Mouse (Mus musculus): Measurements from ENCODE around the gene Fam129c.
A peak's percentile ranks its signal among the peaks of the same experiment; 100 is the strongest.

Fam129c gene

DNA sequence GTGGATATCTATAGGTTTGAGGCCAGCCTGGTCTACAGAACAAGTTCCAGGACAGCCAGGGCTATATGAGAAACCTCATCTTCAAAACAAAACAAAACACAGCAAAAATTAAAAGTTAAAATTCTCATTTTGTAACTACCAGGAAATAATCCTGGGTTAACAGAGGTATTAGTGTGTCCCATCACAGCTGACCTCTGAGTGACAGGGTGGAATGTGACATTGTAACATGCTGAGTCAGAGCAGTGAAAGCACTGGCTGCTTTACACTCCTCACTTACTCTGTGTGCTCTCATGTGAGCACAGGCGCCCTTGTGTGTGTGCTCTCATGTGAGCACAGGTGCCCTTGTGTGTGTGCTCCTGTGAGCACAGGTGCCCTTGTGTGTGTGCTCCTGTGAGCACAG lies 22.4 kb upstream of the Fam129c start:
- no peak for DNase-seq

DNA sequence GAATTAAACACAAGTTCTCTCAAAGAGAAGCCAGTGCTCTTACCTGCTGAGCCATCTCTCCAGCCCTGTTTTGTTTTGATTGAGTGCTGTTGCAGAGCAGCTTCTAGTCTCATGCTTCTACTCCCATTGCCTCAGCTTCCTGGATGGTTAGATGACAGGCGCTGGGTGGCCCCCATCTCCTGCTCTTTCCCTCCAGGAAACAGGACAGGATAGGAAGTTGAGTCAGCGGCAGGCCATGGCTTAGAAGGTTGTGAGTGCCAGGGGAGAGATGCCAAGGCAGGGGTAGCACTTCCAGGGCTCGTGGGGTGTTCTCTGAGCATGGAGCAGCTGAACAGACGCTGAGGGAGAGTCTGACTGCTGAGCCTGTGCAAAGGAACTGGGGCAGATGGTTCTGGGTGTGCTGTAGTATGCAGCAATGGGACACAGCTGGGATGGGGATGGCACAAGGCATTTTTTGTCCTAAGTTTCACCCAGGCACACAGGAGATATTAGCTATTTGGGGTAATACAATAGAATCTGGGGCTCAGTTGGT lies 19.5 kb upstream of the Fam129c start:
- no peak for DNase-seq

DNA sequence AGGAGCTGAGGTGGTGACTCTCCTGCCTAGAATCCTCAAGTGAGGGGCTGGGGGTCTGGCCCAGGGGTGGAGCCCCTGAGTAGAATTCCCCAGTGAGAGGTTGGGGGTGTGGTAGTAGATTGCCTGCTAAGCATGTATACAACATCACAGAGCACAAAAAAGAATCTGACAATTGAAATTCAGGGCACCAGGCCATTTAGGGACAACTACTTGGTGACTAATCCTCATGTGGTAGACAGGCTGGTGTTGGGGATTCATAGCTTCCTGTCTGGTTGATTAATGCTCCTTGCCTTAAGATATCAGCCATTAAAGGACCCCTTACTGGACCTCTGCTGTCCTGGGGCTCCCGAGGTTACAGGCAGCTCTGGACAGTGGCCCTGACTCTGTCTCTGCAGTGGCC lies 18.4 kb upstream of the Fam129c start:
- no peak for DNase-seq

DNA sequence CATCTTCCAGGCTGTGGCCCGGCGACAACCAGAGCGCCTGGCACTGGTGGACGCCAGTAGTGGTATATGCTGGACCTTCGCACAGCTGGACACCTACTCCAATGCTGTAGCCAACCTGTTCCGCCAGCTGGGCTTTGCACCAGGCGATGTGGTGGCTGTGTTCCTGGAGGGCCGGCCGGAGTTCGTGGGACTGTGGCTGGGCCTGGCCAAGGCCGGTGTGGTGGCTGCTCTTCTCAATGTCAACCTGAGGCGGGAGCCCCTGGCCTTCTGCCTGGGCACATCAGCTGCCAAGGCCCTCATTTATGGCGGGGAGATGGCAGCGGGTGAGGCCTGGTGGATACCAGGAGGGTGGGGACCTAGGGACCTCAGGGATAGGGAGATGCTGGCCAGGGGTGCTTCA lies 18.0 kb upstream of the Fam129c start:
- DNase-seq: no peak

DNA sequence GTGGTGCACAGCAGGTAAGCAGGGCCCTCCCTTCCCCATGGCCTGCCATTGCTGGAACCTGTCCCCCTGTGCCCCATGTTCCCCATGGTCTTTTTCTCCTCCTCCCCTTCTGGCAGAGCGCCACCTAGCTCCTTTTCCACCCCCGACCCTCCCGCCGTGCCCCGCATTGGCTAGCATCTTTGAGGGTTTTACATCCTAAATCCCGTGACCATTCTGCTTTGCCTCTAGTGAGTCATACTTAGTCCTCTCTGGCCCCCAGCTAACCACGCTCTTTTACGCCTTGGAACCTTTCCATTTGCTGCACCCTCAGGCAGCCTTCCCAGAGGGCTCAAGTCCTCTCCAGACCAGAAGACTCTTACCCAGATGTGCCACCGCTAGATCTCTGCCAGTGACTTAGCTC lies 17.2 kb upstream of the Fam129c start:
- DNase-seq: no peak

DNA sequence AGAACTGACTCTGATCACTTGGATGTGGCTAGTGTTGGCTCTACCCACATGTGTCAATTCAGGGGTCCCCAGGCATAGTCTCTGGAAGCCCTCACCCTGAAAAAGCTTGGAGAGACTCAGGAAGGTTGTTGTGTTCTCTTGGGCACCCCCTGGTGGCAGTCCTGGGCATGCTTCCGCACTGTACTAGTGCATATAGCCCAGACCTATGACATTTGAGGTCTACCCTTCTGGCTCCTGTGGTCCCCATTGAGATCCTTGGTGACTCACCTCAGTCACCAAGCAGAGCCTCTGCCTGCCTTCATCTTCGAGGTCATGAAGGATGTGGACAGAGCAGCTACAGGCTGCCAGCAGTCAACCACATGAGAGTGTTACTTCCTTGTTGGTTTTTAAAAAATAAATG lies 10.6 kb upstream of the Fam129c start:
- DNase-seq: peak; percentile 63

DNA sequence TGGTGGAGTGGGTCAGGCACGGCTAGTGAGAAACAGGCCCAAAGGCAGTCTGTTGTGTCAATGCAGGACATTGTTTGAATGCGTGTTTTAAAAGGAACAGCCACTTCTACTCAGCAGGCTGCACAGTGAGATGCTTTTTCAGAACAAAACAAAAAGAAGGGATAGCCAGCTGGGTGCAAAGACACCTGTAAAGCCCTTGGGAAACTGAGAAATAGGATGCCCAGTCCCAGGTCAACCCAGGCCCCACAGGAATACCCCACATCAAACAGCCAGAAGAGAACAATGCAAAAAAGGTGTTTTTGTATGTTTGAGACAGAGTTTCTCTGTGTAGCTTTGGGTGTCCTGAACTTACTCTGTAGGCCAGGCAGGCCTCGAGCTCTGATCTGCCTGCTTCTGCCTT lies 8.7 kb upstream of the Fam129c start:
- DNase-seq: no peak

DNA sequence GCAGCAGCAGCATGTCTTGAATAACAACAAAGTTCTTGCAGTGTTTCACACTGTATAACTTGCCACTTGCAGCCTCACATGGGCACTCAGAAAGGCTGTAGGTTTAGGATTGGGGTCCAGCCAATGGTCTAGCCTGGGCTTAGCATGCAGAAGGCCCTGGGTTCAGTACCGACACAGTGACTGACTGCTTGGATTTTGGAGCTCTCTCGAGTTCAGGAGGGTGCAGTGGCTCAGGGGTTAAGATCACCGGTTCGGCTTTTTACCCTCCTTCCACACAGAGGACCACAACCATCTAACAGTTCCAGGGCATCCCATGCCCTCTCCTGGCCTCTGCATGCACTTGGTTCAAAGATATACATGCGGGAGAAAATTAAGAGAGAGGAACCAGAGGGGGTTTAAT lies 6.4 kb upstream of the Fam129c start:
- no peak for DNase-seq

DNA sequence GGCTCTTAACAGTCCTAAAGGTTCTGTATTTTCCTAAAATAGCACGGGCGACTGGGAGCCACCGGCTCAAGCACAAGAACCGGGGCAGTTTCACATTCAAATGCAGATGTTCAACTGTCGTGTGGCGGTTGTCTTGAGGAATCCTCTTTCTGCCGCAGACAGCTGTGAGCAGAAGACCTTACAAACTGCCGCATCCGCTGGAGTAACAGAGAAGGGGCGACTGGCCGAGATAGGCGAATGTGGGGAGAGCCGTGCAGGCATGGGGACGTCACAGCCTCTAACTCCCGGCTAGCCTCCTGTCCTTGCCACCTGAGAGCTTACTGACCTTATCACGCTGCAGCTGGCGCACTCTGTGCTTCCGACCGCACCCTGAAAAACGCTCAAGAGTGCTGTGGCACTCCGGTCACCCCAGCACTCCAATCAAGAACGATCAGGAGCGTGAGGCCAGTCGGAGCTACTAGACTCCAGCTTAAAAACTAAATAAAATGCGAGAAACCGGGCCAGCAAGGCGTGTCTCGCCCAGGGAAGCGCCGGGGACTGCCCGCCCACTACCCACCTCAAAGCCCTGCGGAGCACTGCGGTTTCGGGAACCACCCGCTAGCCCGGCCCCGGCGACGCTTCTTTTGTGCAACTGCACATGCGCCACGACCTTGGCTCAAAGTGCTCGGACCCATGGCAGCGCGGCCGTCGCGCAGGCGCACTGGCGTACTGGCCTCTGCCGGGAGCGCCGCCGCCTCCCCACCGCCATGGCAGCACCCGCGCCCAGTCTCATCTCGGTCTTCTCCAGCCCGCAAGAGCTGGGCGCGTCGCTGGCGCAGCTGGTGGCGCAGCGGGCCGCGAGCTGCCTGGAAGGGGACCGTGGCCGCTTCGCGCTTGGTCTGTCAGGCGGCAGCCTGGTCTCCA lies 5.7 kb upstream of the Fam129c start, which contains the start of gene Pgls:
TSS of gene Pgls (plus strand) at position 706 of the 903 bp plus-strand sequence.
- peak; percentile 96 for DNase-seq

DNA sequence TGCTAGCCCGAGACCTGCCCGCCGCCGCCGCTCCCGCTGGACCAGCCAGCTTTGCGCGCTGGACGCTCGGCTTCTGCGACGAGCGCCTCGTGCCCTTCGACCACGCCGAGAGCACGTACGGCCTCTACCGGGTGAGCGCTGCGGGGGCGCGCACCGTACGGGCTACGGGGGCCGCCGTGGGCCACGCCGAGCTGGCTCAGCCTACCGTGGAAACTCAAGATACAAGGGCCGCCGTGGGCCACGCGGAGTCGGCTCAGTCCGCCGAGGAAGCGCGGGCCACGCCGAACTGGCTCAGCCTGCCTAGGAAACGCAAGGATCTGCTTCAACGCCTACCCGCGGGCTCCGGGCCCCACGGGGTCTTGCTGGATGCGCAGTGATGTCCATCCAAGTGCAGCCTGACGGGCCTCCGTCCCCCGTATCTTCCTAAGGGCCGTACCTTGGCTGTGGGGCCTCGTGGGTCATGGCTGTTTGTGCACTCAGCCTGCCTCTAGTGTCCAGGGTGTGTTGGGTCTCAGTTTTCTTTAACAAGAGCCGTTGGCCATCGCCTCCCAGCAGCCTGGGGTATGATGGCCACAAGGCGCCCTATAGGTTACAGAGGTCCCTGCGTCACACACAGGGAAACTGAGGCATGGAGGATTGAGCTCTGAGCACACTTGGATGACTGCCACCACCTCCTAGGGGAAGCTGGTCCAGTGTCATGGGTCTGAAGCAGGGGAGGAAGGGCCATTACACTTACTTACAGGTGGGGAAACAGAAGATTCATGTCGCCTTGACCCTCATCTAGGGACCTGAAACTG lies 4.9 kb upstream of the Fam129c start:
- peak; percentile 80 for DNase-seq

DNA sequence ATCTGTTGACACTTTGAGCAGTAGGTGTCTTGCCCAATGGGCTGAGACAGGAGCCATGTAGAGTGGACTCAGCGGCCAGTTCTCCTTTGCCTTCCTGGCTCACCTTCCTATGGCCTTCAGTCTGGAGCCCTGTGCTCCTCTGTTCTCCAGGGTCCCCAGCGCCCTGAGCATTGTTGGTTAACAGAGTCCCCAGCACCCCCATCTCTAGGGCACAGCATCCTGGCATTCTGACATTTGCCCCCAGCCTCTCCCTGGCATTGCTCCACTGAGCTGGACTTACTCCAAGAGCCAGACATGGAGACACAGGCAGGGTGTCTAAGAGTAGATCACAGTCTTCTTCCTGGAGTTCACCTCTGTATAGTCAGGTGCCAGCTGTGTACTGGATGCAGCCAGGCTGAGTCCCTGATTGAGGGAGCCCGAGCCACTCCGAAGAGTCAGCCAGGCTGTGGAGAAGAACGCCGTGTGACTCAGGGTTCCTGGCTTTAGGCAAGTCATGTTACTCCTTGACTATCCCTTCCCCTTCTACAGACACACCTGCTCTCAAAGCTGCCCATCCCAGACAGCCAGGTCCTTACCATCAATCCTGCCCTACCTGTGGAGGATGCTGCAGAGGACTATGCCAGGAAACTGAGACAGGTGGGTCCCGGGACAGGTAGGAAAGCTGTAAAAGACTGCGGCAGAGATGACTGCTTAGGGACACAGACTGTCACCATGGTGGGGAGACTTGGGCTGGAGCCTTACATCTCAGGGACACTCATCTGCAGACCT lies 3.7 kb upstream of the Fam129c start:
- no peak for DNase-seq

DNA sequence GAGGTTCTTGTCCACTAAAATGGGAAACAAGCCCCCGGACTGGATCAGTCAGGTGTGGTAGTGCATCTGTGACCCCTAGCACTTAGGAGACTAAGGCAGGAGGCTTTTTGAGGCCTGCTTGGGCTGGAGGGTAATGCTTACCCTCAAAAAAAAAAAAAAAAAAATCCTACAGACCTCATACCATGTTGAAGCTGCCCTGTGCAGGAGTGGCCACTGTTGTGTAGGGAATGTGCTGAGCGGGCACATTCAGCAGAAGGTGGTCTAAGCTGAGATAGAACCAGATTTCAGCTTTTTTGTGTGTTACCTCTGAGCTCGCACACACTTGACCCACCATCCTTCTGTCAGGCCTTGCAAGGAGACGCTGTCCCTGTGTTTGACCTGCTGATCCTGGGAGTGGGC lies 3.1 kb upstream of the Fam129c start:
- DNase-seq: no peak

DNA sequence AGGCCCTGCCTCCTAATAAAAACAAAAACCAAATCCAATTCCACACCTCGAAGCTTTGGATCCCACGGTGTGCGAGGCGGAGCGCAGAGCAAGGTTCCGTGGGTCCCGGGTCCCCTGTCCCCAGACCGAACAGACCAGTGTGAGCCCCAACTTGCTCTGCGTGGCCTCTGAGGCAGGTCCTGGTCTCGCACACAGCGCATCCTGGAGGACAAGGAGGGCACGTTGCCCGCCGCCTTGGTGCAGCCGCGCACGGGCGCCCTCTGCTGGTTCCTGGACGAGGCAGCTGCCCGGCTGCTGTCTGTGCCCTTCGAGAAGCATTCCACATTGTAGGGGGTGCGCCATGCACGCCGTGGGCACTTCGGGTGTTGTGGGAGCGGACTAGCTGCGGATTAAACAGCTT lies 1.6 kb upstream of the Fam129c start:
- peak; percentile 94 for DNase-seq

DNA sequence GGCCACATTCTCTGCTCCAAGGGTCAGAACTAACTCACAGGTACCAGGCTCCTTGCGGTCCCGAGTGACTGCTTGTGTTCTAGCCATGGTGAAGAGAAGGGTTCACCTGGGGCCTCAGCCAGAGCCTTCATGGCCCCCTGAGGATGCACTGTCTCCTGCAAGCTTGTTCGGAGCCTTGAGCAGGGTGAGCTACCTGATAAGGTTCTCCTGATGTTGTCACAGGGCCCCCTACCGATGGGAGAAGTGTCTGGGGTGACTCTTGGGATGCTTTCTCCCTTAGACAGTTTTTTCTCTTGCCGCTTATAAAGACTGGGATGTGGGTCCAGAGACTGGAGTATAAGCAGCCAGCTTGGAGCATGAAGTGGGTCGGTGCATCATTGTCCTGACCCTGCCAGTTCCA lies 1.1 kb upstream of the Fam129c start:
- no peak for DNase-seq

DNA sequence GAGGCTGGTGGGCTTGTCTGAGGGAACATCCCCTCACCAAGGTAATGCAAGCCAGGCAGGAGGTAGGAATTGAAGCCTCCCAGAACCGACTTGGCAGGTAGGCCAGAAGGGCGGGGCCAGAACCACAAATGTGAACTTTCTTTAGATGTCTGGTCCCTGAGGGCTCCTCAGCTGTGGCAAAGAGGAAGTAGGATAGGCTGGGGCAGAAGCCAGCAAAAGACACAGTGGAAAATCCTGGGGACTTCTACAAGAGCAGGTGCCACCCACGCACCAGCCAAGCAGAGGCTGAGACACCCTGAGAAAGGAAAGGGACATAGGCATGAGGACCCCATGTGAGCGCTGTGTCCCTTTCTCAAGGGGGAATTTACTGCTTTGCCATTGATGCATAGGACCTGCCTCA lies 650 bp upstream of the Fam129c start:
- DNase-seq: no peak

DNA sequence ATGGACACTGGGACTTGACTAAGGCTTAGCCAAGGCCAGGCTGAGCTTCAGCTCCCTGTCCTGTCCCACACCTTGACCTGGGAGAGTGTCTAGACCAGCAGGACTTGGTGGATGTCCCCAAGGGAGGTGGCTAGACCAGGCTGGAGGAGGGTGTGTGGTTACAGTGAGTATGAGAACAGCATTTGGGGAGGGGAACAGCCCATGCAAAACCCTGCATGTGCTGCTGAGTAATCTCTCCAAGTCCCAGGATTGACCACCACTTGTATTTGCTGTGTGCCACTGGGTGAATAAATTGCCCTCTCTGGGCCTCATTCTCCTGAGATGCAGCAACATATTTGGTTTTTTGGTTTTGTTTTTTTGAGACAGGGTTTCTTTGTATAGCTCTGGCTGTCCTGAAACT lies 927 bp downstream of the Fam129c start:
- no peak for DNase-seq

DNA sequence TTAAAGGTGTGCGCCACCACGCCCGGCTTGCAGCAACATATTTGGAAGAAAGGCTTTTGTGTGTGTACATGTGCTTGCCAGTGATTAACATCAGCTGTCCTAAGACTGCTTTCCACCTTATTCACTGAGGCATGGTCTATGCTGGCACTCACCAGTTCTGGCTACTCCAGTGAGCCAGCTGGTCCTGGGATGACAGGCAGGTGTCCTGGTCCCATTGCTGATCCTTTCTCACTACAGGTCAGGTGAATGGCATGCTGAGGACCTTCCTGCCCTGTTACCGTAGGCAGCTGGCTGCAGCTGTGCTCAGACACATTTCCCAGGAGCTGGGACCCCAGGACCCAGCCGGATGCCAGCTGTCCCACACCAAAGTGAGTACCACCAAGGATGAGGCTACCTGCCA lies 1.4 kb downstream of the Fam129c start:
- no peak for DNase-seq

DNA sequence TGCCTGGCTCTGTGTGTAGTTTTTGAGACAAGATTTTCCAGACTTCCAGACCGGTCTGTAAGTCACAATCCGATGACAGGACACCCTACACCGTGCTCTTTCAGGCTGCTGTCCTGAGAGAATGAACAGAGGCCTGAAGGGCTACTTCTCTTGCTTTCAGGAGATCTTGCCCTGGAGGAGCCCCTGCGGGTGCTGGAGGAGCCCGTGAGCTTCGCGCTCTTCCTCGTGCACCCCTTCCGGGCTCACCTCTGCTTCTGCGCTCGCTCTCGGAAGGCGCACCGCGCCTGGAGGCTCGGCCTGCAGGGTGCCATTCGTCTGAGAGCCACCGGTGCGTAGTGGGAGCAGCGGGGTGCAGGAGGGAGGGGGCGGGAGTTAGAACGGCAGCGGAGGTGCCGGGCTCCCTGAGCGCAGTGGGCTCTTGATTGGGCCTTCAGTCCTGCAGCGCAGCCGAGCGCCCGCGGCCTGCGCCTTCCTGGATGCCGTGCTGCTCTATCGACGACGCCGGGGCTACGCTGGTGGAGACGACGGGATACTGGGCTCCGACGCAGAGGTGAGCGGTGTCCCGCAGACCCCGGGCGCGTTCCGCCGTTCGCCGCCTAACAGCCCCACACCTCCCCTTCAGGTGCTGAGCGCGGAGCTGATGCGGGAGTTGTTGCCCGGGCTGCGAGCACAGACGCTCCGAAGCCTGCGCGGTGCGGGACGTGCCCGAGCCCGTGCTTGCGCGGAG lies 4.7 kb downstream of the Fam129c start:
- no peak for DNase-seq

DNA sequence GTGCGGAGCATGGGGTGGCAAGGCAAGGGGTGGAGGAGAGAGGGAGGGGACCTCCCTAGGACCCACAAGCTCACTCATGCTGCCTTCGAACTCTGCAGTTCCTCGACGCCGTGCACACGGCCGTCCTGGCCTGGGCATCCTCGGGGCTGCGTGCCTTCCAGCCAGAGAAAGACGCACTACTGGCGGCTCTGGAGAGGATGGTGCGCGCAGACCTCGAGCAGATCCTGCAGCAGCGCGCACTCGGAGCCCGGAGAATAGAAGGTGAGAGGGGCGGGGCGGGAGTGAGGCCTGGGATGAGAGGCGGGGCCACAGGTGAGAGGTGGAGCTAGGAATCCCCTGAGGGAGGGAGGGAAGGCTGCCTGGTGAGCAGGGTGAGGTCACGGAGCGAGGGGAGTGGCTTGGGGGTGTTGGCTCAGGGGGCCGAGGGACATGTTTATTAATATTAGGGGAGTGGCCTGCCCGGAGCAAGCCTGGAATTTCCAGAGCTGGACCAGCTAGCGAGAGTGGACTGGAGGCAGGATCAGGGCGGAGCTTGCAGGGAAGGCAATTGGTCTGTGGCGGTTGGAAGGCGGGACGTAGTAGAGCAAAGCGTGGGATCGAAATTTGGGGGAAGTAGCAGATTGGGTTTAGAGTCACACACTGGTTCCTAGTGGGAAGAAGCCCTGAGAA lies 5.4 kb downstream of the Fam129c start:
- no peak for DNase-seq

DNA sequence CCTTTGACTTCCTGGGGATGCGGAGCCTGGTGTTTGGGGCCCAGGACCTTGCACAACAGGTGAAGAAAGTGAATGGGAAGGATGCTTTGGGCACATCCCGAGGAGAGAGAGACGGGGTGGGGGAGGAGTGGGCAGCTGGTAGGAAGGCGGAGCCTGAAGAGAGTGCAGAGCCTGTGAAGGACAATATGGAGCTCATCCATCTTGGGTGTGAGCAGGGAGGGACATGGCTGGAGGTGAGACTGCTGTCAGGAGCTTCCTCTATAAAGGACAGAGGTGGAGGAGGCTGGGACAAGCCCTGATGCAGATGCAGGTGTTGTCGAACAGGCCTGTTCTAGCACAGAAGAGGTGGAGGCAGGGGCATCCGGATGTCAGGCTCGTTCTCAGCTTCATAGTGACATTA lies 6.6 kb downstream of the Fam129c start:
- no peak for DNase-seq

DNA sequence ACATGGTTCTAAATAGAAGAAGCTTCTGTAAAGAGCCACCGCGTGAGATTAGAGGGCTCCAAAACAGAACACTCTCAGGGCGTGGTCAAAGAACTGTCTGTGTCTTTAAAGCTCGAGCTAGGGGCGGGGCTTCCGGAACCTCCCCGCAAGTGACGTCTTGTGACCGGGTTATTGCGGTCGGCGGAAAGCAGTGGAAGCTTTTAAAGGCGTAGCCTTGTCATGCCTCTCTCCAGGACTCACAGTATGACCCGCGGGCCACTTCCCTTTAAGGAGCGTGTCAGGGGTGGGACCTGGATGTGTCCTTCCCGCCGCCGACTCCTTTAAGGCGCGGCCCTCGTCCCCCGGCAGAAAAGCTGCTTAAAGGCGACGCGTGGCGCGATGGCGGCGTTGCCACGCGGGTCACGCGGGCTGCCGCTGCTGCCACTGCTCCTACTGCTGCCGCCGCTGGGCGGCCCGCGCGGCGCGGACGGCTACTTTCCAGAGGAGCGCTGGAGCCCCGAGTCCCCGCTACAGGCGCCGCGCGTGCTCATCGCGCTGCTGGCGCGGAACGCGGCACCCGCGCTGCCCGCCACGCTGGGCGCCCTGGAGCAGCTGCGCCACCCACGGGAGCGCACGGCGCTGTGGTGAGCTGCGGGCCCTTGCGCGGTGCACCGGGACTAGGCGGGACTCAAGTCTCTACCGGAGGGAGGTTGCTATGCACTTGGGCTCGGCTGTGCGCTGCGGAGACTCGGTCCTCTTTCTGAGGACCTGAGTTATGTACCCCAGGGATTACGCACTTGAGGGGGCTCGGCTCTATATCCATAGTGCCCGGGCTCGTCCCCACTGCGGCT lies 13.6 kb downstream of the Fam129c start, which contains the start of gene Colgalt1:
TSS of gene Colgalt1 (plus strand) at position 177 of the 830 bp plus-strand sequence.
- DNase-seq: peak; percentile 94

Data from right cerebral cortex, postnatal 14 days (tissue).